Mouse (Mus musculus): Measurements from ENCODE around the gene Map4k4.

- TF ChIP-seq CTCF (IDR thresholded peaks at IDR 0.05 in 2 of 3, conservative IDR thresholded peaks at IDR 0.05 in 1 of 3; ENCODE audit: control insufficient read depth in 1 of 3, insufficient read depth in 1 of 3, low read depth in 2 of 3, low read length in 3 of 3, poor library complexity in 1 of 3, severe bottlenecking in 1 of 3) (no peak), ZNF384 (IDR thresholded peaks at IDR 0.05; ENCODE audit: low read depth, low read length) (no peak), ZMIZ1 (IDR thresholded peaks at IDR 0.05; ENCODE audit: low read depth, low read length) (no peak), CHD1 (IDR thresholded peaks at IDR 0.05; ENCODE audit: low read depth, low read length) (no peak), POLR2A (IDR thresholded peaks at IDR 0.05; ENCODE audit: control insufficient read depth in 1 of 2, insufficient read depth in 1 of 2, low read depth in 1 of 2, low read length in 2 of 2, poor library complexity in 1 of 2) (no peak)
These were observed 30.3 kb downstream of the Map4k4 start for GRCm38 (mm10) chr1:39931055-39931454.

All from MEL (cell line).